In genomic region chr5:130173012-130173411, GRCm38 (mm10) we compare ENCODE assay signal across 7 mouse cellular contexts. TPM values are rescaled to one million over a fixed set of nuclear protein-coding genes. Genes with fewer than 3 reads are reported as not detected.
DNase-seq lines count a peak whose midpoint lies in the region; ATAC-seq and TF ChIP-seq lines count a peak whose summit lies in the region.

No protein-coding gene starts in this region.

- no peaks in the 10 kb centered on the region for H3K27me3 ChIP-seq in lung, postnatal 0 days (replicated peaks; ENCODE audit: insufficient read depth, low read length)
- no peaks in the 10 kb centered on the region for H3K27me3 ChIP-seq in forebrain, embryonic 14.5 days (replicated peaks; ENCODE audit: control insufficient read depth, insufficient read depth, low read length)
- no peaks in the 10 kb centered on the region for H3K27me3 ChIP-seq in liver, embryonic 11.5 days (replicated peaks; ENCODE audit: control insufficient read depth, insufficient read depth, low read length)
- H3K27me3 ChIP-seq in stomach, embryonic 16.5 days (ENCODE audit: control insufficient read depth, insufficient read depth, low read length) = no peaks in the 10 kb centered on the region

- peak overlapping the region; percentile 98 for H3K27ac ChIP-seq in lung, postnatal 0 days (ENCODE audit: low read length)
- H3K27ac ChIP-seq in forebrain, embryonic 14.5 days (ENCODE audit: low read depth, low read length) = no peak overlapping the region
- H3K27ac ChIP-seq in liver, embryonic 11.5 days (ENCODE audit: low read depth, low read length) = no peak overlapping the region
- no peak overlapping the region for H3K27ac ChIP-seq in stomach, embryonic 16.5 days (ENCODE audit: low read length)

- ATAC-seq in lung, postnatal 0 days = no peak
- ATAC-seq in forebrain, embryonic 14.5 days = no peak
- ATAC-seq in liver, embryonic 11.5 days (replicated peaks; ENCODE audit: low FRiP score) = no peak
- ATAC-seq in stomach, embryonic 16.5 days (ENCODE audit: insufficient read depth, low FRiP score) = no peak

- H3K4me2 ChIP-seq in lung, postnatal 0 days (replicated peaks; ENCODE audit: low read depth, low read length) = peak overlapping the region; percentile 63
- H3K4me2 ChIP-seq in forebrain, embryonic 14.5 days (ENCODE audit: low read length) = peak overlapping the region; percentile 78
- H3K4me2 ChIP-seq in liver, embryonic 11.5 days = peak overlapping the region; percentile 79
- peak overlapping the region; percentile 53 for H3K4me2 ChIP-seq in stomach, embryonic 16.5 days (ENCODE audit: low read depth, low read length)

- no peaks in the 10 kb centered on the region for H3K36me3 ChIP-seq in lung, postnatal 0 days (ENCODE audit: insufficient read depth, low read length)
- H3K36me3 ChIP-seq in forebrain, embryonic 14.5 days (ENCODE audit: control insufficient read depth, insufficient read depth, low read length) = no peaks in the 10 kb centered on the region
- H3K36me3 ChIP-seq in liver, embryonic 11.5 days (ENCODE audit: control insufficient read depth, insufficient read depth, low read length) = peaks cover 2% of the 10 kb centered on the region; the same call in 1 of the 2 replicates
- no peaks in the 10 kb centered on the region for H3K36me3 ChIP-seq in stomach, embryonic 16.5 days (ENCODE audit: control insufficient read depth, insufficient read depth, low read length)

- no peaks in the 10 kb centered on the region for H3K9me3 ChIP-seq in lung, postnatal 0 days (ENCODE audit: low read length)
- no peaks in the 10 kb centered on the region for H3K9me3 ChIP-seq in forebrain, embryonic 14.5 days (replicated peaks; ENCODE audit: control insufficient read depth, low read length)
- H3K9me3 ChIP-seq in liver, embryonic 11.5 days (ENCODE audit: control insufficient read depth, low read length) = no peaks in the 10 kb centered on the region
- H3K9me3 ChIP-seq in stomach, embryonic 16.5 days (replicated peaks; ENCODE audit: control insufficient read depth, low read length) = no peaks in the 10 kb centered on the region

- DNase-seq in lung, postnatal 0 days (ENCODE audit: low spot score) = no peak
- DNase-seq in lung, adult 18-20 months = no peak
- DNase-seq in forebrain, embryonic 14.5 days (ENCODE audit: low spot score) = no peak
- no peak for DNase-seq in liver, embryonic 11.5 days (ENCODE audit: low spot score)
- DNase-seq in yolk sac, embryonic 10.5 days (ENCODE audit: low spot score) = no peak
- DNase-seq in kidney, adult 9 months = no peak

- H3K4me3 ChIP-seq in lung, postnatal 0 days (ENCODE audit: low read depth, low read length) = peak overlapping the region; percentile 97
- no peak overlapping the region for H3K4me3 ChIP-seq in forebrain, embryonic 14.5 days (ENCODE audit: low read depth, low read length)
- H3K4me3 ChIP-seq in liver, embryonic 11.5 days (ENCODE audit: low read depth, low read length) = peak overlapping the region; percentile 89
- peak overlapping the region; percentile 93 for H3K4me3 ChIP-seq in stomach, embryonic 16.5 days (replicated peaks; ENCODE audit: low read length)

- no peak for TF ChIP-seq CTCF in lung, postnatal 0 days (IDR thresholded peaks at IDR 0.05)

- 56% methylated on average over 4 of the region's 4 CpGs for WGBS in lung, postnatal 0 days
- WGBS in forebrain, embryonic 14.5 days = 92% methylated on average over 4 of the region's 4 CpGs
- WGBS in liver, embryonic 11.5 days = 77% methylated on average over 4 of the region's 4 CpGs
- WGBS in stomach, embryonic 16.5 days = 80% methylated on average over 4 of the region's 4 CpGs

- H3K9ac ChIP-seq in lung, postnatal 0 days (replicated peaks; ENCODE audit: low read depth) = peak overlapping the region; percentile 89; the same call in 1 of the 2 replicates
- no peak overlapping the region for H3K9ac ChIP-seq in forebrain, embryonic 14.5 days (ENCODE audit: low read length)
- H3K9ac ChIP-seq in liver, embryonic 11.5 days (ENCODE audit: low read depth, low read length) = peak overlapping the region; percentile 90
- H3K9ac ChIP-seq in stomach, embryonic 16.5 days (ENCODE audit: low read length) = peak overlapping the region; percentile 93; the same call in 1 of the 2 replicates

- peaks cover 11% of the 10 kb centered on the region; the same call in 1 of the 2 replicates for H3K4me1 ChIP-seq in lung, postnatal 0 days (ENCODE audit: insufficient read depth, low read depth, low read length)
- H3K4me1 ChIP-seq in forebrain, embryonic 14.5 days (ENCODE audit: control insufficient read depth, insufficient read depth, low read length) = peaks cover 15% of the 10 kb centered on the region
- H3K4me1 ChIP-seq in liver, embryonic 11.5 days (replicated peaks; ENCODE audit: control insufficient read depth, insufficient read depth, low read length) = peaks cover 39% of the 10 kb centered on the region
- H3K4me1 ChIP-seq in stomach, embryonic 16.5 days (ENCODE audit: control insufficient read depth, insufficient read depth, low read length) = peaks cover 23% of the 10 kb centered on the region

- no peak; the same call in 1 of the 2 replicates for TF ChIP-seq EP300 in lung, postnatal 0 days (IDR thresholded peaks at IDR 0.05)

RNA-seq across cellular contexts. Expression of gene Rabgef1, which starts 1.4 kb away (rescaled TPM):
- 48.4 and 50.5 TPM in 2 replicates for polyA plus RNA-seq in lung, postnatal 0 days (2015; fragmentation: Nextera tagmentation; extraction: Ambion mirVana)
- polyA plus RNA-seq in forebrain, embryonic 14.5 days (2014; fragmentation: Nextera tagmentation; extraction: Ambion mirVana) = 30.0 and 38.7 TPM in 2 replicates
- 39.6 and 41.1 TPM in 2 replicates for polyA plus RNA-seq in liver, embryonic 11.5 days (2014; fragmentation: Nextera tagmentation; extraction: Ambion mirVana)
- 34.5 and 38.8 TPM in 2 replicates for polyA plus RNA-seq in stomach, embryonic 16.5 days (2015; fragmentation: Nextera tagmentation; extraction: Ambion mirVana)

RNA-seq across cellular contexts. Expression of gene Kctd7, which starts 28.4 kb away (rescaled TPM):
- polyA plus RNA-seq in lung, postnatal 0 days (2015; fragmentation: Nextera tagmentation; extraction: Ambion mirVana) = 5.1 and 5.5 TPM in 2 replicates
- 10.9 and 12.4 TPM in 2 replicates for polyA plus RNA-seq in forebrain, embryonic 14.5 days (2014; fragmentation: Nextera tagmentation; extraction: Ambion mirVana)
- polyA plus RNA-seq in liver, embryonic 11.5 days (2014; fragmentation: Nextera tagmentation; extraction: Ambion mirVana) = 8.5 TPM in 2 replicates
- polyA plus RNA-seq in stomach, embryonic 16.5 days (2015; fragmentation: Nextera tagmentation; extraction: Ambion mirVana) = 5.5 and 5.7 TPM in 2 replicates

RNA-seq across cellular contexts. Expression of gene Tmem248, which starts 43.9 kb away (rescaled TPM):
- polyA plus RNA-seq in lung, postnatal 0 days (2015; fragmentation: Nextera tagmentation; extraction: Ambion mirVana) = 41.0 and 46.4 TPM in 2 replicates
- polyA plus RNA-seq in forebrain, embryonic 14.5 days (2014; fragmentation: Nextera tagmentation; extraction: Ambion mirVana) = 22.5 and 22.7 TPM in 2 replicates
- 43.3 and 49.0 TPM in 2 replicates for polyA plus RNA-seq in liver, embryonic 11.5 days (2014; fragmentation: Nextera tagmentation; extraction: Ambion mirVana)
- polyA plus RNA-seq in stomach, embryonic 16.5 days (2015; fragmentation: Nextera tagmentation; extraction: Ambion mirVana) = 31.8 and 36.6 TPM in 2 replicates
